Mouse (Mus musculus) ovary, postnatal 10 days (tissue): ENCODE results near the gene Zcchc12.
A peak's percentile ranks its signal among the peaks of the same experiment; 100 is the strongest.

Experiments used
- DNase-seq: peaks from one replicate; pipeline ENCODE4 v3.0.0; 2022; ENCODE audit warnings: low spot score

The Zcchc12 gene

DNA sequence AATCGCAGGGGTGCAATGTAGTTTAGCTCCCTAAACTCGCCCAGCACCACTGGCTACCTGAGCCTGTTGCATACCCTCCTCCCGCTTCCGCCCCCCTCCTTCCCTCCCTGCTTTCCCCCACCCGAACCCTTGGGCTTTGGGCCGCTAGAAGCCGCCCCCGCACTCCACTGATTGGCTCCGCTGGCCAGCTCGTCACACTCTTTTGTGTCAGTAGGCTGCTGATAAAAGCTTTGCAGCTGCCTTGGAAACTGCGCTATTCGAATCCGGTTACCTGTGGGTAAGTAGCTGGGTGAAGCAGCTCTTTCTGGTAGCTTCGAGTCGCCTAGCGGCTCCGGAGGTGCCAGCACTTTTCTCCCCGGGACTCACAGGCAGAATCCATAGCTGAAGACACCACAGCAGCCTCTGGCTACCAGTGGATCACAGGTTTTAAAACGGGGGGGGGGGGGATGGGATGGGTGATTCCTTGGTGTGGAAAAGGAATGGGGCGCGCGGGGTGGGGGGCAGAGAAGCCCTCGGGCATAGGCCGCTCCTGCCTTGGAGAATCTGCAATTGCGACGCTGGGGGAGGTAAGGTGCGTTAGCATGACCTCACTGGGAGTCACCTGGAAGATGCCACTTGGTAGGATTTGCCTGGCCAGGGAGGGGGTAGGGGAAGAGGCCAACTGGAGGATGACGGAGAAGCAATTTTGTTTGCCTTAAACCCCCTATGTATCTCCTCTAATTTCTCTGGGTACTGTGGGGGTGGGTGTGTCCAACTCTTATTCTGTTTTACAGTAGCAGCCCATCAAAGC, at the start of gene Zcchc12:
Gene Zcchc12, plus strand, starts transcription at position 169 of the 790 bp plus-strand sequence.
- no peak for DNase-seq

DNA sequence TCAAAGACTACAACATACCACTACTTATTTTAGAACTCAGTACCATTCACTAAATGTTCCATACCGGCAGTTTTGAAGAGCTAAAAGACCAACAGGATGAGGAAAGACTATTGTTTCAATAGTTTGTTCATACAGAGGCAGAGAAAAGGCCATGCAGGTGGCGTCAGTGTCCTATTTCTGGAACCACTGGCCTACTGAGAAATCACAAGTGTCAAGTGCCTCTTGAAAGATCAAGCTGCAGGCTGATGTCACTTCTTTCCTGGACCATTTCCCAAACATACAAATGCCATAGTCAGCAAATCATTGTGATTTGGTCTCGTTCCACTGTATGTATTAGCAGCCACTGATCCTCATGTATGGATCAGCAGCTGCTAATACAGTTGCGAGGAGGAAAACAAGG, 49.0 kb upstream of the Zcchc12 start:
- no peak for DNase-seq

- DNase-seq: no peak
These were observed 45.6 kb upstream of the Zcchc12 start for GRCm38 (mm10) chrX:36150100-36150499.

- DNase-seq: no peak
These were observed 39.0 kb upstream of the Zcchc12 start for GRCm38 (mm10) chrX:36156677-36157076.

DNA sequence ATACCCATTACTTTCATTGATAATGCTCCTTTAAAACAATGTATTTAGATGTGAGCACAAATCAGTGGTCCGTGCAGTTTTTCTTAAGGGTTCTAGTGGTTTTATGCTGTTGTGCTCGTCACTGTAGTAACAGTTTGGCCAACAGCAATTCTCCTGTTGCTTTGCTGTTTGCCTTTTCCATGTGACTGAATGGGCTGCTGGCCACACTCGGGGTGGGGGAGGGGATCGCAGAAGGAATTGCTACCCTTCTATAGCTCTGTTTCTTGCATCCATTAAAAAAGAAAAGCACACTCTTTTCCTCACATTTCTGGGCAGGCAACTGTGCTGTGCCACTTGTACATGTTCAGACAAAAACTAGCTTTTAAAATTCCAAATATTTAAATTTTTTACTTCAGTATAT, 34.1 kb upstream of the Zcchc12 start:
- DNase-seq: no peak

GRCm38 (mm10) chrX:36183625-36184024, 12.1 kb upstream of the Zcchc12 start:
- DNase-seq: no peak

DNA sequence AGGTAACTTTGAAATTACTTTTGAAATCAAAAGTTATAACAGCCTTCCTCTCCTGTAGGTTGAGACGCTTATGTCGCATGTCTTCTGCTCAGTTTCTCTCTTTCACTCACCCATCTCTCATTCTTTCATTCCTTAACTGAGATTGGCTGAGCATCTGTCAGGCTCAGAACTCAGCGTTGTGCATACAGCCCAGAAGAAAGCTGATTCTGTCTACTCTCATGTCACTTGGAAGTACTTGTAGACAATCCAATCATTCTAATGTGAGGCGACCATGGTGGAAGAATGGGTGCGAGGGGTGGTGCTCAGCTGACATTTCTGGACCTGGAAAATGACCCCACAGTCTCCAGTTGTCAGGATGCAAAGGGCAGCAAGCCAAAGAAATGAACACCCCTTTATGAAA, 9.7 kb upstream of the Zcchc12 start:
- no peak for DNase-seq

GRCm38 (mm10) chrX:36186443-36186842, 9.3 kb upstream of the Zcchc12 start:
- no peak for DNase-seq

- DNase-seq: no peak
These were observed 1.8 kb upstream of the Zcchc12 start for GRCm38 (mm10) chrX:36193951-36194350.

DNA sequence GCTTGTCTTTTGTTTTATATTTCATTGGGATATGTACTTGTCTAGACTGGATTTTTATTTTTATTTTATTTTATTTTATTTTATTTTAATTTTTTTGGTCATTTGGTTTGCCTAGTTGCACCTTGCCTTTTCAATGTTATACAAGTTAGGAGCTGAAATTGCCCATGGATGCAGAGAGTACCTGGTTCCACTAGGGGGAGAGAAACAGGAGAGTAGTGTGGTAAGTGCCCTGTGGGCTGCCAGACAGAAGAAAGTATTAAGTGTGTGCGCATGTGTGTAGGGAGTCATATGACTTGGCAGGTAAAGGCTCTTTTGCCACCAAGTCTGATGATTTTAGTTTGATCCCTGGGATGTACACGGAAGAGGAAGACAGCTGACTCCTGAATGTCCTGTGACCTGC, 13.8 kb downstream of the Zcchc12 start:
- no peak for DNase-seq

DNA sequence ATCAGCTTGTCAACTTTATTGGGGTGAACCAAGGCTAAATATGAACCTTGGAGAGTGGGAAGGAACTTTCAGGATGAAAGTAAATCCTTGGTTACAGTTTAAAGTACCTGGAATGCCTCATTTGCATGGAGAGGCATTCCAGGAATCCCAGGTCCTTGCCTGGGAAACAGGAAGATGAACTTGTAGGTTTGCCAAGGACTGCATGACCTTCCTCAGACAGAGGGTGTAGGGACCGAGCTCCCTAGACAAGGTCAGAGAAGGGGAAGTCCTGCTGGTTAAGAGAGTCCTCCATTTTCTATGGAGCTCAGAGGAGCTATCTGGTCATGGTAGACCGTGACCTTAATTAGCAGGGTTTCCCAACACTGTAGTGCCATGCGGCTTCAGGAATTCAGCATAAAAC, 15.5 kb downstream of the Zcchc12 start:
- no peak for DNase-seq

DNA sequence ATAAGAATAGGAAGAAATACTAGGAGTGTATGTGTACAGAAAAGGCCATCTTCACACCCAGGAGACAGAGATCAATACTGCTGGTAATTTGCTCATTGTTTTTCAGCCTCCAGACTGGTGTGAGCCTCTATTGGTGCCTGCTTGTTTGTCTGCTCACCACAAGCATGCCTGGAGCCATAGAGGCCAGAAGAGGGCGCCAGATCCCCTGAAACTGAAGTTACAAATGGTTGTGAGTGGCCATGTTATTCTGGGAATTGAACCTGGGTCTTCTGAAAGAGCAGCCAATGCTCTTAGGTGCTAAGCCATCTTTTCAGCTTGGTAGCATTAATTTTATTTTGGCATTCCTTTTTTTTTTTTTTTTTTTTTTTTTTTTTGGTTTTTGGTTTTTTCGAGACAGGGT, 25.7 kb downstream of the Zcchc12 start:
- DNase-seq: no peak

DNA sequence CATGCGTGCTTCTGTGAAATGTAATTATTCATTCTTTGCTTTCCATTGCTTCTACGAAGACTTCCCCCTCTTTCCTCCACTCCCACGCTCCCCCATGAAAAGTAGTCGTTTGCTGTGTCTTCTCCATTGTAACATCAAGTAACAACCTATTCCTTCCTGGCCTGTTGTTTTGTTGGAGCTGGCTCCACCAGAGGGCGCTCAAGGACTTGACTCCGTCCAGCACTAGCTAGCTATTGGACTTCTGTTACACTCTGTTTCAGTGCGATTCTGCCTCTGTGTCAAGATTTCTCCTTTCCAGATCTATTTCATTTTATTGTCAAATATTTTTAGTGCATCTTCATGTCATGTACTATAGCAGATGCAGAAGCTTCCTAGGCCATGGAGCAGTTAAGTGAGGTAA, 30.1 kb downstream of the Zcchc12 start:
- DNase-seq: peak; percentile 35

DNA sequence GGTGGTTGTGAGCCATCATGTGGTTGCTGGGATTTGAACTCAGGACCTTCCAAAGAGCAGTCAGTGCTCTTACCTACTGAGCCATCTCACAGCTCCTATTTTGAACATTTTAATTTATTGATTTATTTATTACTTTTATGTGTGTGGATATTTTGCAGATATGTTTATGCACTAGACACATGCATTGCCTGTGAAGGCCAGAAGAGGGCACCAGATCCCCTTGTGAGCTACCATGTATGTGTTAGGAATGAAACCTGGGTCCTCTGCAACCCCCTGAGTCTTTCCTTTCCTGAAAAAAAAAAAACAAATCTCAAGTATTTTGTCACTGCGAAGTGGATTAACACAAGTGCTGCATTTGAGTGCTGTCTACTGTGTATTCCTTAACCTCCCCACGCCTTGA, 30.9 kb downstream of the Zcchc12 start:
- DNase-seq: no peak

DNA sequence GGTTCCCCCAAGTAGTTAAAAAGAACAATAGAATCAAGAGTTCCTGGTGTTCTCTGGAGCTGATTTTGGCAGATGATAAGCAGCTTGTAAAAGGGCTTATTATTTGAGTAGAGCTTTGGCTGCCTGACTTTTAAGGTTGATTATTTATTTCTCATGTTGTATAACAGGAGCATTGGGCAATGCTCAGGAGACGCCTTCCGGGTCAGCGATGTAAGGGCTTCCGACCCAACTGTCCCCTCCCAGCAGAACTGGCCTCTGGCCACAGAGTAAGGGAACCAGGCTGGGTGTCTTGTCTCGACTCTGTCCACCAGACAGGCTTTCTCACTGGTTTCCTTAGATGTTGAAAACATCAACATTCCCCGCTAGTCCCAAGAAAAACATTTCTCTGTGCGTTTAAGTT, 33.2 kb downstream of the Zcchc12 start:
- DNase-seq: no peak

DNA sequence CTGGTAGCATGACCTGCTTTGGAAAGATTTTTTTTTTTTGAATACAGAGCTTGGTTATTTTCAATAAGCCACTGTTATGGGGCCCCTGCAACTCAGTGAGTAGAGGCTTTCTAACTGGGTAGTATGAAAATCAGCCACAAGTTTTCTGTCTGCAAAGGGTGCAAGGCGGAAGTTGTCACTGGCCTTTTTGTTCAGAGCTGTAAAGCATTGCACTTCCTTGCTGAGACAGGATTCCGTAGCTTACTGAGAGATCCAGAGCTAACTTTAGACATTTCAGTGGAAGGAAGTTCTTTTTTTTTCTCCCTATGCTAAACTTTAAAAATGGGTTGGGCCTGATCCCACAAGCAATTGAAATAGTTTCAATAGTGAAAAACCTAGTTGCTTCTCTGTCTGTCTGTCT, 33.6 kb downstream of the Zcchc12 start:
- DNase-seq: no peak

DNA sequence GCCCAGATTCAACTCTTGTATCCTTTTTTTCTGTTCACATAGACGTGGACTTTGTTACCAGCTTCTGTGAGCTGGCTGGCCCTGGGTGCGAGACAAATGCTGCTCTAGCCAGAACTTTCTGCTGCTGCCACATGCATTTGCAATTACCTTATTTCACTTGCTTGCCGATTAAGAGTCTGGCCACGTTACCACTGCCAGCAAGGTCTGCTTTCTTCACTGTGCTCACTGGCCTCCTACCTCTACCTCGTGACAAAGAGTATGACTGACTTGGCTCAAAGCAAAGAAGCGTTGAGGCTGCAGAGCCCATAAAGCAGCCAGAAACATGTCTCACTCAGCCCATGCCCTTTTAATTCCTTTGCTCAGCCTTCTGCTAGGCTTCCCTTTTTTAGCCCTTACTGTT, 39.9 kb downstream of the Zcchc12 start:
- DNase-seq: no peak
